Mouse (Mus musculus): ENCODE results near the gene Syndig1.

- TF ChIP-seq CTCF (IDR thresholded peaks at IDR 0.05; ENCODE audit: borderline replicate concordance, insufficient read depth, low read depth, low read length): no peak
- no peak for TF ChIP-seq POLR2A (IDR thresholded peaks at IDR 0.05; ENCODE audit: borderline replicate concordance, insufficient read depth, low read length)
Measured at GRCm38 (mm10) chr2:149861002-149861401, 32.0 kb downstream of the Syndig1 start.
